Mouse (Mus musculus) thymus, postnatal 14 days (tissue): ENCODE measurements around the gene Gm9044.
"Not testable (repeated sequence)": the region's sequence is repeated elsewhere in the genome, so short reads cannot be mapped to it uniquely, and the experiment has no call there.

ENCODE experiments used
- DNase-seq: peaks from one replicate; pipeline ENCODE4 v3.0.0; 2021

Gene Gm9044

GRCm38 (mm10) chr10:118332308-118332707, at the start of gene Gm9044:
Gene Gm9044 (minus strand): TSS chr10:118332408.
- not testable (repeated sequence) for DNase-seq

GRCm38 (mm10) chr10:118370443-118370842, 38.2 kb upstream of the Gm9044 start:
- DNase-seq: peak; percentile 86

GRCm38 (mm10) chr10:118369518-118369917, 37.3 kb upstream of the Gm9044 start:
- DNase-seq: no peak

GRCm38 (mm10) chr10:118354005-118354404, 21.8 kb upstream of the Gm9044 start, which contains the start of gene Gm9049:
Gene Gm9049 (minus strand): TSS chr10:118354105.
- not testable (repeated sequence) for DNase-seq

GRCm38 (mm10) chr10:118348579-118348978, 16.4 kb upstream of the Gm9044 start, which contains the start of gene Gm9048:
Gene Gm9048 (minus strand): TSS chr10:118348679.
- DNase-seq: not testable (repeated sequence)

- not testable (repeated sequence) for DNase-seq
These were observed 10.9 kb upstream of the Gm9044 start, which contains the start of gene Gm9046 for GRCm38 (mm10) chr10:118343155-118343554. Gene Gm9046 (minus strand): TSS chr10:118343255.

- not testable (repeated sequence) for DNase-seq
These were observed 5.5 kb upstream of the Gm9044 start, which contains the start of gene Gm9045 for GRCm38 (mm10) chr10:118337731-118338130. Gene Gm9045 (minus strand): TSS chr10:118337831.

GRCm38 (mm10) chr10:118326869-118327268, 5.3 kb downstream of the Gm9044 start, which contains the start of gene Gm9040:
Gene Gm9040 (minus strand): TSS chr10:118326969.
- DNase-seq: not testable (repeated sequence)

GRCm38 (mm10) chr10:118319024-118319423, 13.2 kb downstream of the Gm9044 start:
- no peak for DNase-seq

GRCm38 (mm10) chr10:118302133-118302532, 30.1 kb downstream of the Gm9044 start:
- DNase-seq: not testable (repeated sequence)

- no peak for DNase-seq
These were observed 37.3 kb downstream of the Gm9044 start, which contains the start of gene Iltifb for GRCm38 (mm10) chr10:118294938-118295337. Gene Iltifb (minus strand): TSS chr10:118295038.

GRCm38 (mm10) chr10:118283016-118283415, 49.2 kb downstream of the Gm9044 start:
- DNase-seq: not testable (repeated sequence)

GRCm38 (mm10) chr10:118282565-118282964, 49.6 kb downstream of the Gm9044 start:
- not testable (repeated sequence) for DNase-seq
